Mouse (Mus musculus) cerebellum, adult 2 months (tissue): ENCODE data around the gene Arf1.

Experiments
- CTCF ChIP-seq: fragments of 200-500 bp; IDR thresholded peaks from 2 replicates; pipeline ENCODE4 v1.5.1; 2011; ENCODE audit warnings: low read depth, mild to moderate bottlenecking, control low read depth, low read length, moderate library complexity, borderline replicate concordance; ENCODE audit not compliant: insufficient read depth
- POLR2A ChIP-seq: fragments of 200-500 bp; IDR thresholded peaks from 2 replicates; pipeline ENCODE4 v1.6.1; 2011; ENCODE audit warnings: low read length, control low read depth, borderline replicate concordance; ENCODE audit not compliant: insufficient read depth

DNA sequence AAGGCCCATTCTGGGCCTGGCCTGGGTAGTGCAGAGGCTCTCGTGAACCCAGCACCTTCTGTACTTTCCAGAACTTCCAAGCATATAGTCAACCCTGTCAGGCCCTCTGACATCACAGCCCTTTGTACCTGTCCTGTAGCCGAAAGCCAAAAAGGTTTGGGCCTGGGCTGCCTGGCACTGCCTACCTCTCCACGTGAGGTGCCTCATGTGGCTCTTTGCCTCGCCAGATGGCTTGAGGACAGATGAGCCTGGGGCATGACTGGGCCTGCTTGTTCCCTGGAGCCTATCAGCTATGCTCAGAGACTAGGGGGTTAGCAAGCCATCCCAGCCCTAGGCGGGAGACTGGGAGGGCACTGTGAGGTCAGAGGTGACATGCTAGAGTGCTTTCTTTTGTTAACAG lies 42.6 kb downstream of the Arf1 start:
- no peak for TF ChIP-seq CTCF
- TF ChIP-seq POLR2A = no peak
